Mouse (Mus musculus): Measurements from ENCODE around the gene Sorcs2. TPM values are rescaled to one million over a fixed set of nuclear protein-coding genes. Genes with fewer than 3 reads are reported as not detected.

Sorcs2 gene
- total RNA-seq, 1 experiment from 2014 or later = 13.2 TPM

DNA sequence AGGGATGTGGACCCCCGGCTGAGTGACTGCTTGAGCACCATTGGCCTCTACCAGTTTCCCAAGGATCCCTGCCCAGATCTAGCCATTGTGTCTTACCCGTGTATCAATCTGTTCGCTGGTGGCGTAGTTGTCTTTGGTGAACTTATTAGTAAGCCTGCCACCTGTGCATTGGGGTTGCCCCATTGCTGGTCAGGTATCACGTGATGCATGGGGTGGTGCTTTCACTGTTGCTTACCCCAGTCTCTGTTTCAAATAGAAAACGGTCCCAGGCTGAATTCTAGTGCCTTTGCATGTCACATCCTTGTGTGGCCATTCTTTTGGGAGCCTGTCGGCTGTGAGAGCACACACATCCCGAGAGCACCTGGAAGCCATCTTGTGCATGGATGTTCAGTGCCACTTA is 409.9 kb downstream of the Sorcs2 start:
- no peak for DNase-seq

GRCm38 (mm10) chr5:35985611-35986010 is 412.3 kb downstream of the Sorcs2 start:
- DNase-seq = no peak

DNA sequence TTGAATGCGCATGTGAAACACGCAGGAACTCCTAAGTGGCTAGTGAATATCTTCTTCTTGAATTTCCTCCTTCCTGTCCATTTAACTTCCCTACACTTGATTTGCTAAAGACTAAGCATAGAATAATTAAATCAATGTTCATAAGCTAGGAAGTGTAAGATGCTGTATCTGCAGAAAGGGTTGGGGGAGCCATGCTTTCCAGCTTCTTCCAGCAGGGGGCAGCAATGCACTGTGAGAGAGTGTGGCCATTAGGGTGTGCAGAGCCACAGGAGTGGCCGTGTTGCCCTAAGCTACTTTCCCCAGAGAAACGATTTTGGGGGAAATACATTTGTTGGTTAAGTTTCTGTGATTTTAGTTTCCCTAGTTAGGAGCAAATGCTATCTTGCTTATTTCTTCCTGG is 416.0 kb downstream of the Sorcs2 start:
- DNase-seq = peak; percentile 83

DNA sequence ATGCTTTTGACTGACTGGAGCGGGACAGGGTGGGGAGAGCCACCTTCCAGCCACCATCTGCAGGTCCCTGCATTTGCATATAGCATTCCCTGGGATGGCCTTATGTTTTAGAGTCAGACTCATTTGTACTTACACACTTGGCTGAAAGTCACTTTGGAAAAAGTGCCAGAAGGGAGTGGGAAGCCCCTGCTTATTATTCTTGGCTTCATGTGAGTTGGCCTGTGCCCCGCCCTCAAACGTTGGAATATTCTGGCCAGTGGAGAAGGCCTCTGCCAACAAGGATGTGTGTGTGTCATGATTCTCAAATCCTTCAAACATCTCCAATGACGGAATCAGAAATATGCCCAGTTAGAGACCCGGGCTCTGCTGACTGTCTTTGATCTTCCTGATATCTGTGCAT is 416.6 kb downstream of the Sorcs2 start:
- DNase-seq = no peak

DNA sequence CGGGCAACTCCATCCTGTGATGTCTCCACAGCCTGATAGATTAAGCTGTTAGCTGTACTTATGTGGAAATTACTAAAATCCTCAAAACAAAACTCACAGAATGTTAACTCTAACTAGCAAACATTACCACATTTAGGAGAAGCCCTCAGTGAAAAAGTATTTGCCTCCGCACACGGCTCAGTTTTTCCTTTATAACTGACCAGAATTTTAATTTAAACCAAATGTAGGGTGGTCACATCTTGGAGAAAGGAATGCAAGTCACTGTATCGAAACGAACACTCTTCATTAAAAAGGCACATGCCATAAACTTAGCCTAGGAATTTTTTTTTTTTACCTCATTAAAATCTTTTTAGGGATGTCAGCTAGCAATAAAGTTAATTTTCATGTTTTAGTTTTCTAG is 417.4 kb downstream of the Sorcs2 start:
- no peak for DNase-seq

DNA sequence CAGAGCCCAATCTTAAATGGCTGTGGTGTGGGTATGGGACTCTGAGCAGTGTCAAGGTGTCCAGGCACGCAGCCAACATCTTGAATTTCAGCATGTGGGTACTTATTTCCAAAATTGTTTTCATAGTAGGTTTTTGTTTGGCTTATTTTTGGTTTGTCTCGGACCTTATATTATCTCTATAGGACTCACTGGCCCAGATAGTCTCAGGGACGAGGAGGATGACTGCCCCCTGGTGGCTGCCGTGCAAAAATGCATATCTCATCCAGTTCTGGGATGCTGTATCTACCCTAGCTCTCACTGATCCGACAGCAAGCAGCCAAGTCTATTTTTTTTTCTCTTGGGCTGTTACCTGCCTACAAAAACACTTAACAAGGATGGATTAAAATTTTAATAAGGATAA is 422.3 kb downstream of the Sorcs2 start:
- DNase-seq = peak; percentile 84

DNA sequence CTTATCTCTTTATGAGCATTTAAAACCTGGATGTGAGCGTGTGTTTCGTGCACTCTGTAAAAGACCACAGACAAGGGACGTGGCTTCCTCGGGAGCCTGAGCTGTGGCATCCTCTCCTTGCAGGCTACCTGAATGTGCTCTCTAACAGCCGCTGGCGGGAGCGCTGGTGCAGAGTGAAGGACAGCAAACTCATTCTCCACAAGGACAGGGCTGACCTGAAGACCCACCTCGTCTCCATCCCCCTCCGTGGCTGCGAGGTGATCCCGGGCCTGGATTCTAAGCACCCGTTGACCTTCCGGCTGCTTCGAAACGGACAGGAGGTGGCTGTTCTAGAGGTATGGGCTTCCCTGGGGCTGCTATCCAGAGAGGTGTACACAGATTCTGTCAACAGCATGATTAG is 423.7 kb downstream of the Sorcs2 start:
- DNase-seq = no peak

DNA sequence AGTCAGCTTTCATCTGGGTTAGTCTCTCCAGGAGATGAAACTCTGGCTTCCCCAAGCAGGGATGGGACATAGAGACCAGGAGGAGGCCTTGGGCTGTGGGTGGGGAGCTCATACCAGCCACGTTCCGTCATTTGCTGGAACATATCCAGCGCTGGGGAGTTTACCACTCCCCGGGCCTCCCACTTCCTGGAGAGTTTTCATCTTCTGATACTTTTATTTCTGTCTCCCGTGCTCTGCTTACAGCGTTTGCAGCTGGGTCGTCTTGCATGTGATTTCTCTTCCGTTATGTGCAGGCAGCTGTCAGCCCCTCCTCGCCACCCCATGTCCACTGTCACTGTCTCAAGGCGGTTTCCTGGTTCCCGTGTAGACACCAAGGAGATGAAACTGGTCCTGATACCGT is 424.1 kb downstream of the Sorcs2 start:
- DNase-seq = peak; percentile 78

- no peak for DNase-seq
These were observed 425.2 kb downstream of the Sorcs2 start for GRCm38 (mm10) chr5:35972739-35973138.

GRCm38 (mm10) chr5:35971841-35972578 is 425.9 kb downstream of the Sorcs2 start:
- DNase-seq = peak; percentile 81

DNA sequence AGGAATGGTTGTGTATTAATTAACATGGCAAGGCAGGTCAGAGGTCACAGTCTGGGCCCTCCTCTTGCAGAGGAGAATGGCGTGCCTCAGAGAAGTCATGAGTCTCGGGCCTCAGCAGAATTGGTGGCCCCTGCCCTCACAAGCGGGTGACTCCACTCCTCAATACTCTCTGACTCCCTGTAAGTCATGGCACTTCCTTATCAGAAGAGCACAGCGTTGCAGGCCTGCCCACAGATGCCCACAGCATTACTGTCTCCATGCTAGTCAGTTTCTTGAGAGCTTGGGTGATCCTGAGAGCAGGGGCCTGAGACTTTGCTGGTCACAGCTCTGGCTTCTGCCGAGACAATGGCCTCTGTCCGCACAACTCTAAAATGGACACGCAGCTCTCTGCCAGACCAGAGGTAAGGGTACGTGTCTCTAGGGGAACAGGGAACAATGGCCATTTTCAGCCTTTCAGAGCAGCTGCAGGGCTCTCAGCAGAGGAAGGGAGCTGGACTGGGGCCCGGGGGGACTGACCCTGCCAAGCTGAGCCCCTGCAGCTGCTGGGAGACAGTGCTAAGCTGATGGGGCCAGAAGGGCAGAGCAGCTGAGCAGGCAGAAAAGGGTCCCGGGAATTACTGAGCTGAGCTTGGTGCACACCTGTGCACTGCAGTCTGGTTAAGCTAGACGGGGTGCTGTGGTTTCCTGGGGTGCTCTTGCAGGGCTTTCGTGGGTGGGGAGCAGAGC is 427.4 kb downstream of the Sorcs2 start:
- DNase-seq = no peak

DNA sequence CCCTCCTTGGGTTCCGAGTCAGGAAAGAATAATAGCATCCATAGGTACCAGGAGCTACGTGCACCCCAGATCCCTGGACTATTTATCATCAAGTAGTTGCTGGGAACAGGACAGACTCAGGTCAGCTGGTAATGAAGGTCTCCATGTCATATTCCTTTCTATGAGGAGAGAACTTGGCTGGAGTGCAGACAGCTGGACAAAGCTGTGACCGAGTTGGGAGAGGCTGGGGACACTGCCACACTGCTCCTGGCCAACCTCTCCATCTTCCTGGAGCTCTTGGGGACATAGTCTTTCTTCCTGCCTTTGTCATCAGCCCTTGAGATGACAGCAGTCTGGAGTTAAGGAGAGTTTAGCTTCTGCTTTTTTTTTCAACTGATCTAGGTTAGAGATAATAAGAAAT is 428.1 kb downstream of the Sorcs2 start:
- no peak for DNase-seq

Small RNA genes within 50 kb of the gene (microRNA-seq; reads per million reads assigned to microRNA genes)
- 5.1 to 6.4 reads per million in 2 experiments for gene Mir7689

Other genes starting within 250 kb of the Sorcs2 start
- not detected in 2 replicates for gene Psapl1, start 194.1 kb downstream of the Sorcs2 start, total RNA-seq (2021)
- 68.9 and 70.2 TPM in 2 replicates for gene Grpel1, start 66.9 kb upstream of the Sorcs2 start, total RNA-seq (2021)
- 34.1 and 40.9 TPM in 2 replicates for gene Tada2b, start 86.1 kb upstream of the Sorcs2 start, total RNA-seq (2021)
- 0.43 and 0.49 TPM in 2 replicates for gene Ccdc96, start 86.4 kb upstream of the Sorcs2 start, total RNA-seq (2021)
- gene Tbc1d14, start 195.1 kb upstream of the Sorcs2 start, total RNA-seq (2021) = 31.5 and 42.4 TPM in 2 replicates

Measured in adrenal gland, postnatal 25 days (tissue).